Mouse (Mus musculus): ENCODE data around the gene Hint3.

GRCm38 (mm10) chr10:30609614-30610013 is 19.8 kb downstream of the Hint3 start:
- TF ChIP-seq CTCF (conservative IDR thresholded peaks at IDR 0.05; ENCODE audit: low read length) (no peak), NANOG (IDR thresholded peaks at IDR 0.05; ENCODE audit: borderline replicate concordance, low read length) (no peak), POU5F1 (IDR thresholded peaks at IDR 0.05; ENCODE audit: borderline replicate concordance, low read length) (no peak)
